Mouse (Mus musculus) forebrain, postnatal 0 days (tissue): Measurements from ENCODE around the gene Scn2b. TPM values are rescaled to one million over a fixed set of nuclear protein-coding genes. Genes with fewer than 3 reads are reported as not detected.

Experiments
- ATAC-seq: fragments of 200-750 bp; cut with Nextera tagmentation; 2 replicates; pipeline ENCODE4 v1.8.0; 2017; ENCODE audit warnings: mild to moderate bottlenecking, moderate library complexity
- DNase-seq: peaks from one replicate; pipeline ENCODE4 v3.0.0-alpha.2; 2015
- H3K27ac ChIP-seq: fragments of 300-500 bp; sonication (generic); 2 replicates; pipeline ENCODE4 v1.5.1; 2014; ENCODE audit warnings: low read depth, mild to moderate bottlenecking, antibody characterized with exemption, low read length, moderate library complexity, mixed read lengths
- H3K27me3 ChIP-seq: fragments of 300-500 bp; sonication (generic); 2 replicates; pipeline ENCODE4 v1.6.1; 2014; ENCODE audit warnings: mild to moderate bottlenecking, low read length, mixed read lengths; ENCODE audit not compliant: insufficient read depth
- H3K36me3 ChIP-seq: fragments of 300-500 bp; sonication (generic); 2 replicates; pipeline ENCODE4 v1.6.1; 2014; ENCODE audit warnings: mild to moderate bottlenecking, moderate library complexity; ENCODE audit not compliant: insufficient read depth
- H3K4me1 ChIP-seq: fragments of 300-500 bp; sonication (generic); 2 replicates; pipeline ENCODE4 v1.6.1; 2014; ENCODE audit warnings: antibody characterized with exemption; ENCODE audit not compliant: insufficient read depth
- H3K4me2 ChIP-seq: fragments of 300-500 bp; sonication (generic); 2 replicates; pipeline ENCODE4 v1.6.1; 2014; ENCODE audit warnings: low read depth, mild to moderate bottlenecking, moderate library complexity
- H3K4me3 ChIP-seq: fragments of 300-500 bp; sonication (generic); 2 replicates; pipeline ENCODE4 v1.5.1; 2014; ENCODE audit warnings: low read depth, low read length, mixed read lengths
- H3K9ac ChIP-seq: fragments of 300-500 bp; sonication (generic); 2 replicates; pipeline ENCODE4 v1.6.1; 2014; ENCODE audit warnings: mild to moderate bottlenecking
- H3K9me3 ChIP-seq: fragments of 300-500 bp; sonication (generic); 2 replicates; pipeline ENCODE4 v1.6.1; 2016; ENCODE audit warnings: low read length
- CTCF ChIP-seq: sonication (generic); IDR thresholded peaks from 2 replicates; pipeline ENCODE4 v1.5.1; 2016; ENCODE audit warnings: antibody characterized with exemption, control low read depth, low read depth
- WGBS: fragments of 180-500 bp; shearing (Covaris S2); extraction: QIAGEN DNeasy Blood & Tissue Kit; methylation state at CpG from one replicate; pipeline ENCODE4 v1.1.7; 2014; 5-methylcytosine and 5-hydroxymethylcytosine counted together
- polyA plus RNA-seq: library from polyadenylated mRNA; unstranded; fragments of >200 nt; fragmentation: Nextera tagmentation; extraction: Ambion mirVana; gene quantifications from 2 replicates; pipeline ENCODE4 v1.2.1, GENCODE M21; 2015
- total RNA-seq: library from RNA; depleted of rRNA; stranded (reverse); fragments of >200 nt; gene quantifications from 2 replicates; pipeline ENCODE4 v1.2.3, GENCODE M21; 2014

The Scn2b gene
- total and polyA plus RNA-seq, 2 experiments from 2014 or later: 5.4 to 11.5 TPM

DNA sequence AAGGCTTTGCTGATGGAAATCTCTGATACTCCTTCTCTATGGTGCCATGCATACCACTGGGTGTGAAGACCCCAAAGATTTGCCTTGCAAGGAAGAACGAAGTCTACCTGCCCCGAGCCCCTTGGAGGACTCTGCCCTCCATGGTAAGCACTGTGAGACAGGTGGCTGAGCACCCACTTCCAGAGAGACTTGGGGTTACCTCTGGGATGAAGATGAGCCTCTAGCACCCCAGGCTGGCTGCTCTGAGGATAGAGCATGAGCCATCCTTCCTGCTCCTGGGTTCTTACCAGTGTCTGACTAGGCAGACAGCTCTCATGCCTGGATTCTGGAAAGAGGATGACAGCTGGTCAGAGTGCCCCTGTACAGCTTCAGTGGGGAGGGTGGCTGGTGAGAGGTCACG is 12.5 kb downstream of the Scn2b start:
- WGBS: 86% methylated on average over 3 of the region's 3 CpGs
- H3K27ac ChIP-seq: no peak overlapping the region
- no peaks in the 10 kb centered on the region for H3K4me1 ChIP-seq
- H3K4me3 ChIP-seq: no peak overlapping the region
- H3K36me3 ChIP-seq: peaks cover 12% of the 10 kb centered on the region; the same call in 1 of the 2 replicates
- ATAC-seq (no peak), DNase-seq (no peak)
- no peak for TF ChIP-seq CTCF
- H3K4me2 ChIP-seq: no peak overlapping the region
- H3K9ac ChIP-seq: no peak overlapping the region
- no peaks in the 10 kb centered on the region for H3K9me3 ChIP-seq
- peaks cover 15% of the 10 kb centered on the region for H3K27me3 ChIP-seq

DNA sequence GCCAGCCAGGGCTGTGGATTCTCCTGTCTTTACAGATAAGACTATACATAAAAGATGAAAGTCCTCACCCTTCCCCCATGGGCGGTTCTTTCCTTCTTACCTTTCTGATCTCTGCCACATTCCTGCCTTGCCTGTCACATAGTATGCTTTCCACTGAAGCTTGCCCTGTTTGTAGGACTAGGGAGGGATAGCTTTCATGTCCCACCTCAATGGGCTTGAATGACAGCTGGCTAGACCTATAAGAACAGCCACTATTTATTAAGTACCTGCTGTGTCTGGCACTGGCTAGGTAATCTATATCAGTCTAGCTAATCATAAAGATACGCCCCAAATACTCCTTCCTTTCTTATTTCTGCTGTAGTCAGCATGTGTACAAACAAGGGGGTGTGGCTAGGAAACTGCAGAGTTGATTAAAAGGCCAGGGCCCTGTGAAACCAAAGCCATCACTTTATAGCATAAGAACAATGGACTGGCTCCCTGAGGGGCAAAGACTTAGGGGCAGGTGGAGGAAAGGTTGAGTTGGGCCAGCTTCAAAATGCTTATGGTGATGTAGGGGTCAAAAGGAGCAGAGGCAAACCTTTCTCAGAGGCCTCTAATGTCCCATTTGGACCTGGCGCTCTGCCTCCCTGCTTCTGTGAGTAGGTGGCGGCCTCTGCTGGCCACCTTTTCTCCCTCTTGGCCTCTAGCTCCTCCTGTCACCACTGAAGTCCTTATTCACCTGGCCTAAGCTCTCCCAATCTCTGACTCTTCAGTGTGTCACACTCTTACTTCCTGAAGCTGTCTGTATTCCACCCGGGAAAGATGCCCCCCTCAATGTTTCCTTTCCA is 16.1 kb downstream of the Scn2b start:
- DNase-seq (peak; percentile 26), ATAC-seq (no peak)
- no peak overlapping the region for H3K4me3 ChIP-seq
- no peaks in the 10 kb centered on the region for H3K9me3 ChIP-seq
- H3K36me3 ChIP-seq: no peaks in the 10 kb centered on the region
- TF ChIP-seq CTCF: peak; percentile 63
- H3K27me3 ChIP-seq: peaks cover 45% of the 10 kb centered on the region
- H3K27ac ChIP-seq: no peak overlapping the region
- 22% methylated on average over 5 of the region's 5 CpGs for whole genome bisulfite sequencing
- no peak overlapping the region for H3K9ac ChIP-seq
- H3K4me1 ChIP-seq: no peaks in the 10 kb centered on the region
- no peak overlapping the region for H3K4me2 ChIP-seq

DNA sequence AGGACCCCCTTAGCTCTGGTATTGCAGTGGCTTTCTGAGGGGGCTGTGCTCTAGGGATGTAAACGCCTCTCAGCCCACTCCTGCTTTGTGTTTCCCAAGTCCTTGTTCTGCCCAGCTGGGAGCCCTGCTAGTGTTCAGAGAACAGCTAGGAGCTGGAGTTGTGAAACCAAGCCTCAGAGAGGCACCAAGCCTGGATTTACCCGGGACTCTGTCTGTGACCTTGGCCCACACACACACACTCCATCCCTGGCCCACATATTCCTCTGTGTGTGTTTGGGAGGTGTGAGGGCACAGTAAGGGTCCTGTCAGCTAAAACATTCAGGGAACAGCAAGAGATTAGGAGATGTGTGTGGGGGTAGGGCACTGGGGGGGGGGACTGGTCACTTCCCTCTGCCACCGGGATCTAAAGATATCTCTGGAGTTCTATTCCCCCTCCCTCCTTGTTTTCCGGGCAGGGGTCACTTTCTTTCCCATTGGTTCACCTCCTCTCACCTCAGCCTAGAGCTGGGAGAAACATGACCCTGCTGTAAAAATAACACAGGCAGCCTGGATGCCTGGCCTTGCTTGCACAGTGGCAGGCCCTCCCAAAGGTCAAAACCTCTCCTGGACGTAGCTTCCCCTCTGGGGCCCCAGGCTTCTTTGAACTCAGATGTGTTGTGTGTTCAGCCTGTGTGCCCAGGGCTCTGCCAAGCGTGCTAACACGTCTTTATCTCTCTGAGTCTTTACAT is 19.0 kb downstream of the Scn2b start:
- H3K4me2 ChIP-seq: no peak overlapping the region
- no peaks in the 10 kb centered on the region for H3K4me1 ChIP-seq
- 20% methylated on average over 7 of the region's 7 CpGs for WGBS

DNA sequence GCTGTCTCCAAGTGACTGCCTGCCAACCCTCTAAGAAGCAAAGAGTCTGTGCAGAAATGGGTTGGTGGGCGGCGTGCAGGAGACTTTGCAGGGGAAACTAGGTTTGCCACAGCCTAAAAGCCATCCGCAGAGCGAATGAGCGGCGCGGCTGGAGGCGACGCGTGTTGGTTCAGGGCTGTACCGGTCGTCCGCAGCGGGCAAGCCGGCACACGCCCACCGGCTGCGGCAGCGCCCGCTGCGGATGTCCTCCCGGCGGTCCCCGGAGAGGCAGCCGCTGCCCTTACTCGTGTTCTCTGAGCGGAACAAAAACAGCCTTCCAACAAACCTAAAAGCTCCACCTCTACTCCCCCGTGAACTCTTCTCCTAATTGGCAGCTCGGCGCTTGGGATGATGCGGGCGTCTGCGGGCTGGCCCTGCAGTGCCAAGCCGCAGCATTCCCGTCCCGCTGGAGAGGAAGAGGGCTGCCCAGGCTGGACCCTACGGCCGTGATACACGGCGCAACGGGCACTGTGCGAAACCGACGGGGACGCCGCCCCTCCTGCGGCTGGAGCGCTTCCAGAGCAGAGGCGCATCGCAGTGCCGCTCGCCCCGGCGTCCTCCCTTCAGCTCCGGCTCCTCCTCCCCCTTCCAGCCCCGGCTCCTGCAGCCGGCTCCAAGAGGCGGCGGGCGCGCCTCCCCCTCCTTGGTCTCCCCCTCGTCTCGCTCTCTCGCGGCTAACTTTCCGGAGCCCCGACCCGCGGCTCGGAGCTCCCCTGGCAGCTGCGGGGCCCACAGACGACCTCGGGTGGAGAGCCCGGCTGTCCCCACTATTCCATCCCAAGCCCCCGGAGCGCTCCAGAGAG is 20.8 kb downstream of the Scn2b start, which contains the start of gene Scn4b:
Scn4b (plus strand) TSS at position 205 of the 842 bp plus-strand sequence.
- DNase-seq: peak; percentile 49
- TF ChIP-seq CTCF: no peak
- WGBS: under 1% methylated on average over 76 of the region's 76 CpGs

More for the DNA sequence above, 19.0 kb downstream of the Scn2b start:
- DNase-seq: no peak
- no peak for ATAC-seq
- Histone ChIP-seq H3K4me3 (no peak overlapping the region), H3K9ac (no peak overlapping the region), H3K27ac (no peak overlapping the region), H3K36me3 (no peaks in the 10 kb centered on the region), H3K27me3 (peaks cover 67% of the 10 kb centered on the region), H3K9me3 (no peaks in the 10 kb centered on the region)
- no peak for TF ChIP-seq CTCF

DNA sequence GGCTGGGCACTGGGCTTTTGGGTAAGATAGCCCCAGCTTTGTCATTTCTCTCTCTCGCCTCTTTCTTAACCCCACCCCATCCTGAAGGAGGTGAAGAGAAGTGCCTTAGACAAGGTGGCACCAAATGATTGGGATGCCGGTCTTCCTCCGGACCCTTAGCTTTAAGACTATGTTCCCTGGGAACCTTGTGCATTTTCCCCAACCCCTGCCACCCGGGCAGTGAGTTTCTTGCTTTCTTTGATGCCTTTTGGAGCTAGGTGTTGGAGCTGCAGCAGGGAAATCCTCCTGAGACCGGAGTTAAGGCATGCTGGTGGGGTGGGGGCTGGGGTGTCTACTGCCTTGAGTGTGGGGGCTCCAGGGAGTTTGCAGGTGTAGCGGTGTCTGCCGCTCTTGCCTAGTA is 21.5 kb downstream of the Scn2b start:
- peak overlapping the region; percentile 47 for H3K4me3 ChIP-seq
- no peaks in the 10 kb centered on the region for H3K9me3 ChIP-seq
- no peak overlapping the region for H3K27ac ChIP-seq
- H3K27me3 ChIP-seq: peaks cover 76% of the 10 kb centered on the region
- H3K4me2 ChIP-seq: peak overlapping the region; percentile 89
- no peaks in the 10 kb centered on the region for H3K4me1 ChIP-seq
- TF ChIP-seq CTCF: no peak
- peak overlapping the region; percentile 37 for H3K9ac ChIP-seq
- H3K36me3 ChIP-seq: no peaks in the 10 kb centered on the region
- WGBS: 6% methylated on average over 7 of the region's 7 CpGs
- ATAC-seq (no peak), DNase-seq (no peak)

More for the DNA sequence above, 20.8 kb downstream of the Scn2b start, which contains the start of gene Scn4b:
- ATAC-seq: peak; percentile 40
- Histone ChIP-seq H3K9ac (peak within 1 kb of the TSS; percentile 37), H3K9me3 (no peaks in the 10 kb centered on the region), H3K4me1 (no peaks in the 10 kb centered on the region), H3K27me3 (peaks cover 75% of the 10 kb centered on the region), H3K4me3 (peak within 1 kb of the TSS; percentile 47), H3K27ac (no peak within 1 kb of the TSS), H3K4me2 (peak within 1 kb of the TSS; percentile 89), H3K36me3 (no peaks in the 10 kb centered on the region)

DNA sequence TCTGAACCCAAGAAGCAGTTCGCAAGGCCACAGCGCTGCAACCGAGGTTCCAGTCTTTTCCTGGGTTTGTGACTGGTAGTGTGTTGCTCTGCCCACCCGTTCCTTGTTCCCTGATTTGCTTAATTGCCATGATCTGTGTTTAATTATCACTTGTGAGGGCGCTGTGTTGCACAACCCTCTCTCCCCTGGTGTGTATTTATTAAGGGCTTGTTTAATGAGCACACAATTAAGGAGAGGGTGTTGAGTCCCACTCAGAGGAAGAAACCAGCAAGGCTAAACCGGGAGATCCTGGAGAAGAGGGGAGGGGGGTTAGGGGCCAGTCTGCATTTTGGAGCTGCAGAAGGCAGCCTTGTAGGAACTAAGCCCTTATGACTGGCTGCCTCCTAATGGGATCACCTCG is 23.4 kb downstream of the Scn2b start:
- ATAC-seq (no peak), DNase-seq (no peak)
- peaks cover 76% of the 10 kb centered on the region for H3K27me3 ChIP-seq
- no peak overlapping the region for H3K27ac ChIP-seq
- H3K4me2 ChIP-seq: no peak overlapping the region
- no peak for TF ChIP-seq CTCF
- 20% methylated on average over 7 of the region's 7 CpGs for whole genome bisulfite sequencing
- no peak overlapping the region for H3K9ac ChIP-seq
- no peak overlapping the region for H3K4me3 ChIP-seq
- no peaks in the 10 kb centered on the region for H3K4me1 ChIP-seq
- H3K36me3 ChIP-seq: no peaks in the 10 kb centered on the region
- H3K9me3 ChIP-seq: no peaks in the 10 kb centered on the region
